In genomic region chr19:55560088-55560682, GRCm38 (mm10) we compare ENCODE assay signal across 18 mouse cellular contexts.
DNase-seq lines count a peak whose midpoint lies in the region; TF ChIP-seq lines count a peak whose summit lies in the region.
"Had no signal": no experiment of that assay in that cellular context is flagged by ENCODE, and none has a peak within 500 bp of the region (broad histone marks: within the 10 kb centered on the region; RNA-seq: fewer than 3 reads in every experiment).

No protein-coding gene starts in this region.

- H3K4me2 ChIP-seq in myocyte (ENCODE audit: low read depth) = no peak overlapping the region
- H3K4me2 ChIP-seq: heart, embryonic 15.5 days; hindbrain, embryonic 15.5 days; liver, embryonic 13.5 days; midbrain, embryonic 12.5 days had no signal

- no peak overlapping the region for H3K4me3 ChIP-seq in gastrocnemius, adult 2 months
- no peak overlapping the region for H3K4me3 ChIP-seq in heart, embryonic 10.5 days
- no peak overlapping the region for H3K4me3 ChIP-seq in lung, adult 2 months (replicated peaks; ENCODE audit: extremely low read depth, low read depth, low read length)
- no peak overlapping the region for H3K4me3 ChIP-seq in myocyte
- H3K4me3 ChIP-seq: heart, embryonic 15.5 days; hindbrain, embryonic 15.5 days; liver, embryonic 13.5 days; midbrain, embryonic 12.5 days had no signal

- no peak for TF ChIP-seq POLR2A in lung, adult 2 months (IDR thresholded peaks at IDR 0.05; ENCODE audit: borderline replicate concordance, extremely low read depth, low read depth, low read length)
- TF ChIP-seq POLR2A in myocyte (IDR thresholded peaks at IDR 0.05; ENCODE audit: insufficient read length, low read depth) = no peak

- H3K36me3 ChIP-seq in heart, embryonic 10.5 days = no peaks in the 10 kb centered on the region
- no peaks in the 10 kb centered on the region for H3K36me3 ChIP-seq in myocyte (ENCODE audit: control insufficient read depth, insufficient read depth)
- H3K36me3 ChIP-seq: heart, embryonic 15.5 days; hindbrain, embryonic 15.5 days; liver, embryonic 13.5 days; midbrain, embryonic 12.5 days had no signal

- H3K9me3 ChIP-seq in heart, embryonic 10.5 days = no peaks in the 10 kb centered on the region
- H3K9me3 ChIP-seq: heart, embryonic 15.5 days; hindbrain, embryonic 15.5 days; liver, embryonic 13.5 days; midbrain, embryonic 12.5 days had no signal

- no peak overlapping the region for H3K27ac ChIP-seq in gastrocnemius, adult 2 months
- no peak overlapping the region for H3K27ac ChIP-seq in heart, embryonic 10.5 days
- H3K27ac ChIP-seq: heart, embryonic 15.5 days; hindbrain, embryonic 15.5 days; liver, embryonic 13.5 days; midbrain, embryonic 12.5 days had no signal

- peaks cover 53% of the 10 kb centered on the region for H3K4me1 ChIP-seq in heart, embryonic 10.5 days
- no peaks in the 10 kb centered on the region for H3K4me1 ChIP-seq in lung, adult 2 months (ENCODE audit: control insufficient read depth, insufficient read depth, low read length)

- no peaks in the 10 kb centered on the region for H3K79me2 ChIP-seq in myocyte (ENCODE audit: control insufficient read depth, insufficient read depth)

- 92% methylated on average over 11 of the region's 11 CpGs for WGBS in heart, embryonic 10.5 days
- 74% methylated on average over 11 of the region's 11 CpGs for WGBS in lung, adult 2 months

- TF ChIP-seq CTCF in gastrocnemius, adult 2 months (IDR thresholded peaks at IDR 0.05) = no peak
- TF ChIP-seq CTCF in lung, adult 2 months (IDR thresholded peaks at IDR 0.05; ENCODE audit: insufficient read depth, low read length) = no peak

- no peak overlapping the region for H3ac ChIP-seq in myocyte (ENCODE audit: control insufficient read depth, insufficient read length)

- intact Hi-C loops in gastrocnemius, adult 2 months (cut with DNase I) = no loop called here
- intact Hi-C loops in gastrocnemius, postnatal 14 days (cut with DNase I; ENCODE audit: low total_unique reads) = no loop called here

- peaks cover 14% of the 10 kb centered on the region; the same call in 1 of the 2 replicates for H3K27me3 ChIP-seq in heart, embryonic 10.5 days (ENCODE audit: insufficient read depth, poor library complexity, severe bottlenecking)
- H3K27me3 ChIP-seq in myocyte (ENCODE audit: control insufficient read depth, insufficient read depth, insufficient read length) = no peaks in the 10 kb centered on the region
- H3K27me3 ChIP-seq: liver, embryonic 13.5 days had no signal

- DNase-seq in gastrocnemius, adult 2 months = peak; percentile 33
- no peak for DNase-seq in gastrocnemius, postnatal 14 days
- DNase-seq in heart, adult 9 months (ENCODE audit: low spot score in 2 of 2) = peak; percentile 35 to 72
- DNase-seq in heart, embryonic 10.5 days (ENCODE audit: low spot score) = no peak
- DNase-seq in lung, postnatal 36 days = peak; percentile 30
- no peak for DNase-seq in lung, adult 2 months
- DNase-seq in retina, postnatal 1 day = no peak
- DNase-seq: B cell, adult 2 months; cerebellum, adult 9-11 months; forebrain, postnatal 0 days; kidney, adult 8-10 months; kidney, postnatal 14 days; liver, embryonic 13.5 days; right cerebral cortex, postnatal 25 days had no signal

TF ChIP-seq in myocyte, 11 proteins besides CTCF, POLR2A, EP300 and RAD21:
- TF ChIP-seq E2F4 (IDR thresholded peaks at IDR 0.05; ENCODE audit: insufficient read depth) = no peak
- TF ChIP-seq CEBPB (IDR thresholded peaks at IDR 0.05; ENCODE audit: insufficient read depth, poor library complexity, severe bottlenecking) = peak; percentile 67

Comparison
In these comparisons a context has a peak if more than half of its experiments do, and no peak if none do; other contexts are left out.
1. DNase-seq: peak in gastrocnemius, adult 2 months (single experiment), heart, adult 9 months (2 of 2) and lung, postnatal 36 days (single experiment); none in gastrocnemius, postnatal 14 days (single experiment), heart, embryonic 10.5 days (single experiment), lung, adult 2 months (single experiment) and retina, postnatal 1 day (single experiment).